Mouse (Mus musculus): Measurements from ENCODE around the gene Tmtc1. TPM values are rescaled to one million over a fixed set of nuclear protein-coding genes. Genes with fewer than 3 reads are reported as not detected.

Gene Tmtc1
- polyA plus RNA-seq, 1 experiment from 2014 or later: 0.66 TPM

GRCm38 (mm10) chr6:148279240-148279639 lies 164.9 kb downstream of the Tmtc1 start:
- Histone ChIP-seq H3K36me3 (ENCODE audit: control insufficient read depth, insufficient read depth, low read length) (no peaks in the 10 kb centered on the region), H3K27ac (ENCODE audit: low read length) (no peak overlapping the region), H3K27me3 (replicated peaks; ENCODE audit: control insufficient read depth, insufficient read depth, low read length) (no peaks in the 10 kb centered on the region), H3K4me2 (ENCODE audit: low read depth, low read length) (no peak overlapping the region), H3K4me1 (ENCODE audit: control insufficient read depth, insufficient read depth, low read length) (peaks cover 6% of the 10 kb centered on the region), H3K9ac (ENCODE audit: low read depth, low read length) (no peak overlapping the region), H3K4me3 (ENCODE audit: low read length) (no peak overlapping the region), H3K9me3 (ENCODE audit: control insufficient read depth, low read length) (no peaks in the 10 kb centered on the region)
- no peak for ATAC-seq
- 62% methylated on average over 6 of the region's 6 CpGs for WGBS

- H3K9ac ChIP-seq (ENCODE audit: low read depth, low read length): no peak overlapping the region
- 77% methylated on average over 1 of the region's 1 CpGs for WGBS
- H3K4me3 ChIP-seq (ENCODE audit: low read length): no peak overlapping the region
- no peak overlapping the region for H3K27ac ChIP-seq (ENCODE audit: low read length)
- ATAC-seq: no peak
- H3K36me3 ChIP-seq (ENCODE audit: control insufficient read depth, insufficient read depth, low read length): no peaks in the 10 kb centered on the region
- no peaks in the 10 kb centered on the region for H3K4me1 ChIP-seq (ENCODE audit: control insufficient read depth, insufficient read depth, low read length)
- no peaks in the 10 kb centered on the region for H3K9me3 ChIP-seq (ENCODE audit: control insufficient read depth, low read length)
- no peaks in the 10 kb centered on the region for H3K27me3 ChIP-seq (replicated peaks; ENCODE audit: control insufficient read depth, insufficient read depth, low read length)
- H3K4me2 ChIP-seq (ENCODE audit: low read depth, low read length): no peak overlapping the region
Measured at GRCm38 (mm10) chr6:148276418-148276817, 167.8 kb downstream of the Tmtc1 start.

- H3K4me2 ChIP-seq (ENCODE audit: low read depth, low read length): no peak overlapping the region
- 77% methylated on average over 4 of the region's 4 CpGs for WGBS
- H3K27ac ChIP-seq (ENCODE audit: low read length): no peak overlapping the region
- H3K9ac ChIP-seq (ENCODE audit: low read depth, low read length): no peak overlapping the region
- H3K36me3 ChIP-seq (ENCODE audit: control insufficient read depth, insufficient read depth, low read length): no peaks in the 10 kb centered on the region
- H3K4me3 ChIP-seq (ENCODE audit: low read length): no peak overlapping the region
- no peak for ATAC-seq
- no peaks in the 10 kb centered on the region for H3K27me3 ChIP-seq (replicated peaks; ENCODE audit: control insufficient read depth, insufficient read depth, low read length)
- H3K4me1 ChIP-seq (ENCODE audit: control insufficient read depth, insufficient read depth, low read length): no peaks in the 10 kb centered on the region
- no peaks in the 10 kb centered on the region for H3K9me3 ChIP-seq (ENCODE audit: control insufficient read depth, low read length)
Measured at GRCm38 (mm10) chr6:148275046-148275445, 169.1 kb downstream of the Tmtc1 start.

- WGBS: 91% methylated on average over 6 of the region's 6 CpGs
- H3K4me3 ChIP-seq (ENCODE audit: low read length): no peak overlapping the region
- no peaks in the 10 kb centered on the region for H3K27me3 ChIP-seq (replicated peaks; ENCODE audit: control insufficient read depth, insufficient read depth, low read length)
- peaks cover 4% of the 10 kb centered on the region; the same call in 1 of the 2 replicates for H3K4me1 ChIP-seq (ENCODE audit: control insufficient read depth, insufficient read depth, low read length)
- H3K9me3 ChIP-seq (ENCODE audit: control insufficient read depth, low read length): no peaks in the 10 kb centered on the region
- no peaks in the 10 kb centered on the region for H3K36me3 ChIP-seq (ENCODE audit: control insufficient read depth, insufficient read depth, low read length)
- H3K9ac ChIP-seq (ENCODE audit: low read depth, low read length): no peak overlapping the region
- H3K4me2 ChIP-seq (ENCODE audit: low read depth, low read length): no peak overlapping the region
- ATAC-seq: 0 out of 2 replicates have a peak, but pooled peaks have one; percentile 13
- H3K27ac ChIP-seq (ENCODE audit: low read length): no peak overlapping the region
Measured at GRCm38 (mm10) chr6:148260729-148261101, 183.5 kb downstream of the Tmtc1 start.

GRCm38 (mm10) chr6:148259979-148260728 lies 184.0 kb downstream of the Tmtc1 start:
- 34% methylated on average over 4 of the region's 4 CpGs for WGBS
- peaks cover 8% of the 10 kb centered on the region; the same call in 1 of the 2 replicates for H3K4me1 ChIP-seq (ENCODE audit: control insufficient read depth, insufficient read depth, low read length)
- H3K36me3 ChIP-seq (ENCODE audit: control insufficient read depth, insufficient read depth, low read length): no peaks in the 10 kb centered on the region
- no peak overlapping the region for H3K9ac ChIP-seq (ENCODE audit: low read depth, low read length)
- peak overlapping the region; percentile 39; the same call in 1 of the 2 replicates for H3K27ac ChIP-seq (ENCODE audit: low read length)
- H3K27me3 ChIP-seq (replicated peaks; ENCODE audit: control insufficient read depth, insufficient read depth, low read length): no peaks in the 10 kb centered on the region
- no peaks in the 10 kb centered on the region for H3K9me3 ChIP-seq (ENCODE audit: control insufficient read depth, low read length)
- no peak overlapping the region for H3K4me3 ChIP-seq (ENCODE audit: low read length)
- ATAC-seq: peak; percentile 62
- no peak overlapping the region for H3K4me2 ChIP-seq (ENCODE audit: low read depth, low read length)

- H3K9me3 ChIP-seq (ENCODE audit: control insufficient read depth, low read length): no peaks in the 10 kb centered on the region
- WGBS: 77% methylated on average over 8 of the region's 8 CpGs
- ATAC-seq: no peak
- H3K4me2 ChIP-seq (ENCODE audit: low read depth, low read length): no peak overlapping the region
- peaks cover 8% of the 10 kb centered on the region; the same call in 1 of the 2 replicates for H3K4me1 ChIP-seq (ENCODE audit: control insufficient read depth, insufficient read depth, low read length)
- H3K27ac ChIP-seq (ENCODE audit: low read length): no peak overlapping the region
- H3K4me3 ChIP-seq (ENCODE audit: low read length): no peak overlapping the region
- no peaks in the 10 kb centered on the region for H3K27me3 ChIP-seq (replicated peaks; ENCODE audit: control insufficient read depth, insufficient read depth, low read length)
- H3K36me3 ChIP-seq (ENCODE audit: control insufficient read depth, insufficient read depth, low read length): no peaks in the 10 kb centered on the region
- H3K9ac ChIP-seq (ENCODE audit: low read depth, low read length): no peak overlapping the region
Measured at GRCm38 (mm10) chr6:148259074-148259473, 185.1 kb downstream of the Tmtc1 start.

GRCm38 (mm10) chr6:148257805-148258204 lies 186.4 kb downstream of the Tmtc1 start:
- 71% methylated on average over 2 of the region's 2 CpGs for WGBS
- Histone ChIP-seq H3K27me3 (replicated peaks; ENCODE audit: control insufficient read depth, insufficient read depth, low read length) (no peaks in the 10 kb centered on the region), H3K27ac (ENCODE audit: low read length) (no peak overlapping the region), H3K9me3 (ENCODE audit: control insufficient read depth, low read length) (no peaks in the 10 kb centered on the region), H3K4me1 (ENCODE audit: control insufficient read depth, insufficient read depth, low read length) (peaks cover 10% of the 10 kb centered on the region; the same call in 1 of the 2 replicates), H3K9ac (ENCODE audit: low read depth, low read length) (no peak overlapping the region), H3K4me3 (ENCODE audit: low read length) (no peak overlapping the region), H3K4me2 (ENCODE audit: low read depth, low read length) (no peak overlapping the region), H3K36me3 (ENCODE audit: control insufficient read depth, insufficient read depth, low read length) (no peaks in the 10 kb centered on the region)
- ATAC-seq: no peak

- Histone ChIP-seq H3K4me1 (ENCODE audit: control insufficient read depth, insufficient read depth, low read length) (peaks cover 13% of the 10 kb centered on the region; the same call in 1 of the 2 replicates), H3K27me3 (replicated peaks; ENCODE audit: control insufficient read depth, insufficient read depth, low read length) (no peaks in the 10 kb centered on the region), H3K36me3 (ENCODE audit: control insufficient read depth, insufficient read depth, low read length) (no peaks in the 10 kb centered on the region), H3K9ac (ENCODE audit: low read depth, low read length) (no peak overlapping the region), H3K4me2 (ENCODE audit: low read depth, low read length) (no peak overlapping the region), H3K4me3 (ENCODE audit: low read length) (no peak overlapping the region), H3K9me3 (ENCODE audit: control insufficient read depth, low read length) (no peaks in the 10 kb centered on the region), H3K27ac (ENCODE audit: low read length) (no peak overlapping the region)
- WGBS: 73% methylated on average over 3 of the region's 3 CpGs
- no peak for ATAC-seq
Measured at GRCm38 (mm10) chr6:148256109-148256508, 188.1 kb downstream of the Tmtc1 start.

- Histone ChIP-seq H3K27ac (ENCODE audit: low read length) (peak overlapping the region; percentile 34; the same call in 1 of the 2 replicates), H3K9ac (ENCODE audit: low read depth, low read length) (no peak overlapping the region)
- 48% methylated on average over 1 of the region's 1 CpGs for WGBS
Measured at GRCm38 (mm10) chr6:148255395-148256053, 188.7 kb downstream of the Tmtc1 start.

More at GRCm38 (mm10) chr6:148255395-148256053, 188.7 kb downstream of the Tmtc1 start:
- Histone ChIP-seq H3K4me1 (ENCODE audit: control insufficient read depth, insufficient read depth, low read length) (peaks cover 13% of the 10 kb centered on the region; the same call in 1 of the 2 replicates), H3K4me3 (ENCODE audit: low read length) (no peak overlapping the region), H3K9me3 (ENCODE audit: control insufficient read depth, low read length) (no peaks in the 10 kb centered on the region), H3K4me2 (ENCODE audit: low read depth, low read length) (no peak overlapping the region), H3K27me3 (replicated peaks; ENCODE audit: control insufficient read depth, insufficient read depth, low read length) (no peaks in the 10 kb centered on the region), H3K36me3 (ENCODE audit: control insufficient read depth, insufficient read depth, low read length) (no peaks in the 10 kb centered on the region)
- peak; percentile 72 for ATAC-seq

All from intestine, embryonic 16.5 days (tissue).